Mouse (Mus musculus) limb, embryonic 12.5 days (tissue): ENCODE data around the gene Muc3a. TPM values are rescaled to one million over a fixed set of nuclear protein-coding genes. Genes with fewer than 3 reads are reported as not detected.

Experiments
- ATAC-seq: fragments of 200-750 bp; cut with Nextera tagmentation; 2 replicates; pipeline ENCODE4 v1.8.0; 2017; ENCODE audit warnings: low read depth, moderate TSS enrichment; ENCODE audit not compliant: insufficient number of reproducible peaks, insufficient read depth, low FRiP score, low TSS enrichment
- H3K27ac ChIP-seq: fragments of 300-500 bp; sonication (generic); 2 replicates; pipeline ENCODE4 v1.5.1; 2016; ENCODE audit warnings: mild to moderate bottlenecking, moderate library complexity
- H3K27me3 ChIP-seq: fragments of 300-500 bp; sonication (generic); 2 replicates; pipeline ENCODE4 v1.6.1; 2016; ENCODE audit warnings: mild to moderate bottlenecking, moderate library complexity
- H3K36me3 ChIP-seq: fragments of 300-500 bp; sonication (generic); 2 replicates; pipeline ENCODE4 v1.6.1; 2016; ENCODE audit warnings: mild to moderate bottlenecking, moderate library complexity
- H3K4me1 ChIP-seq: fragments of 300-500 bp; sonication (generic); replicated peaks from 2 replicates; pipeline ENCODE4 v1.6.1; 2016
- H3K4me2 ChIP-seq: fragments of 300-500 bp; sonication (generic); 2 replicates; pipeline ENCODE4 v1.6.1; 2016; ENCODE audit warnings: mild to moderate bottlenecking, moderate library complexity
- H3K4me3 ChIP-seq: fragments of 300-500 bp; sonication (generic); replicated peaks from 2 replicates; pipeline ENCODE4 v1.5.1; 2016; ENCODE audit warnings: mild to moderate bottlenecking
- H3K9ac ChIP-seq: fragments of 300-500 bp; sonication (generic); replicated peaks from 2 replicates; pipeline ENCODE4 v1.6.1; 2016; ENCODE audit warnings: mild to moderate bottlenecking, moderate library complexity
- H3K9me3 ChIP-seq: fragments of 300-500 bp; sonication (generic); 2 replicates; pipeline ENCODE4 v1.6.1; 2016; ENCODE audit warnings: mild to moderate bottlenecking, moderate library complexity
- WGBS: fragments of 180-500 bp; shearing (Covaris S2); methylation state at CpG from one replicate; pipeline ENCODE4 v1.1.7; 2016; 5-methylcytosine and 5-hydroxymethylcytosine counted together
- polyA plus RNA-seq: library from polyadenylated mRNA; unstranded; fragments of >200 nt; fragmentation: Nextera tagmentation; extraction: Ambion mirVana; gene quantifications from 2 replicates; pipeline ENCODE4 v1.2.1, GENCODE M21; 2016

Gene Muc3a
- polyA plus RNA-seq, 1 experiment from 2014 or later = 0.10 TPM

DNA sequence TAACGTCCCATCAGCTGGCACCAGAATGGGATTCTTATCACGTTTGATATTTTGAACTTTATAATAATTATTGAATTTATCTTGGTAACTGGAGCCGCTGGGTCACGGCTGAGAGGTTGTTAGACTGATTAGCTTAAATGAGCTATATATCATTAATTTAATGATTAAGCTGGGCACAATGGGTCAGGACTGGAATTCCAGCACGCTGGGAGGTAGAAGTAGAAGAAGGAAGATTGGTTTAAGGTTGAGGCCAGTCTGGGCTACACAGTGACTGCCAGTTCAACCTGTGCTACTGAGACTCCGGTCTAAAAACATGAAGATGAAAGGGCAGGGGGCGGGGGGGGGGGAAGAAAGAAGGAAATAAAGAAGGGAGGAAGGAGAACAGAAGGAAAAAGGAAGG is 40.7 kb downstream of the Muc3a start:
- H3K36me3 ChIP-seq = no peaks in the 10 kb centered on the region
- no peaks in the 10 kb centered on the region for H3K4me1 ChIP-seq
- peaks cover 17% of the 10 kb centered on the region; the same call in 1 of the 2 replicates for H3K27me3 ChIP-seq
- H3K4me2 ChIP-seq = no peak overlapping the region
- no peak overlapping the region for H3K9ac ChIP-seq
- ATAC-seq = no peak
- H3K27ac ChIP-seq = no peak overlapping the region
- WGBS = 71% methylated on average over 7 of the region's 7 CpGs
- no peaks in the 10 kb centered on the region for H3K9me3 ChIP-seq
- H3K4me3 ChIP-seq = no peak overlapping the region

DNA sequence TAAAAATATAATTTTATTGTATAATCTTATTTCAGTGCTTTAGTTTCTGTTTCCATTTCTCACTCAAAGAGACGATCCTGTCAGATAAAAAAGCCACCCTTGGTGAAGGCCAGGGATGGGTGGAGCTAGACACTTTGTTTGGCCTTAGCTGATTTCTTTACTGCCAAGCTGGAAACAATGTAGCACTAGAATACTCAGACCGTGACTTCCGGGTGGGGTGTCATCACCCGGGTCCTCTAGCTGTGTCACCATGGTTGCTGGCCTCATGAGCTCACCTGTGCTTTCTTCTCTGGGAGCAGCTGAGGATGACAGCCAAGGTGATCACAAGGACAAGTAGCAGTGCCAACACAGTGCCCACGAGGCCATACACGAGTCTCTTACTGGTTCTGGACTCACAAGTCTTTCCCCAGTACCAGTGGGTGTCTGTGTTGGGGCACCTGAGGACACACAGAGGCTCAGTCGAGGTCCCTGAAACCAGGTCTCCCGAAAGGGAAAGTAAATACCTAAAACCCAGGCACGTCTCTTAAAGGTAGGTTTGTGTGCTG is 41.3 kb downstream of the Muc3a start:
- 81% methylated on average over 9 of the region's 9 CpGs for WGBS
- no peaks in the 10 kb centered on the region for H3K36me3 ChIP-seq
- no peak overlapping the region for H3K9ac ChIP-seq
- no peak for ATAC-seq
- no peak overlapping the region for H3K4me3 ChIP-seq
- no peaks in the 10 kb centered on the region for H3K9me3 ChIP-seq
- H3K4me1 ChIP-seq = no peaks in the 10 kb centered on the region
- peaks cover 17% of the 10 kb centered on the region; the same call in 1 of the 2 replicates for H3K27me3 ChIP-seq
- H3K27ac ChIP-seq = no peak overlapping the region
- no peak overlapping the region for H3K4me2 ChIP-seq

GRCm38 (mm10) chr5:137167539-137167938 is 44.6 kb downstream of the Muc3a start:
- H3K9me3 ChIP-seq = no peaks in the 10 kb centered on the region
- no peak overlapping the region for H3K9ac ChIP-seq
- WGBS = 78% methylated on average over 6 of the region's 6 CpGs
- no peak overlapping the region for H3K4me2 ChIP-seq
- H3K36me3 ChIP-seq = no peaks in the 10 kb centered on the region
- no peak overlapping the region for H3K27ac ChIP-seq
- H3K4me1 ChIP-seq = no peaks in the 10 kb centered on the region
- no peak for ATAC-seq
- H3K27me3 ChIP-seq = peaks cover 18% of the 10 kb centered on the region; the same call in 1 of the 2 replicates
- H3K4me3 ChIP-seq = no peak overlapping the region

- no peak overlapping the region for H3K9ac ChIP-seq
- no peaks in the 10 kb centered on the region for H3K9me3 ChIP-seq
- no peak overlapping the region for H3K27ac ChIP-seq
- H3K36me3 ChIP-seq = no peaks in the 10 kb centered on the region
- no peak overlapping the region for H3K4me2 ChIP-seq
- H3K4me3 ChIP-seq = no peak overlapping the region
- 0 out of 2 replicates have a peak, but pooled peaks cover 12% of the 10 kb centered on the region for H3K27me3 ChIP-seq
- WGBS = 76% methylated on average over 9 of the region's 9 CpGs
- no peak for ATAC-seq
- no peaks in the 10 kb centered on the region for H3K4me1 ChIP-seq
Observed at GRCm38 (mm10) chr5:137166012-137166411, 46.2 kb downstream of the Muc3a start.

GRCm38 (mm10) chr5:137161853-137162252 is 50.3 kb downstream of the Muc3a start:
- H3K9ac ChIP-seq = no peak overlapping the region
- WGBS = 80% methylated on average over 4 of the region's 4 CpGs
- peaks cover 6% of the 10 kb centered on the region for H3K9me3 ChIP-seq
- no peak for ATAC-seq
- no peaks in the 10 kb centered on the region for H3K36me3 ChIP-seq
- no peak overlapping the region for H3K4me2 ChIP-seq
- no peak overlapping the region for H3K27ac ChIP-seq
- H3K27me3 ChIP-seq = 0 out of 2 replicates have a peak, but pooled peaks cover 8% of the 10 kb centered on the region
- H3K4me1 ChIP-seq = no peaks in the 10 kb centered on the region
- H3K4me3 ChIP-seq = no peak overlapping the region

DNA sequence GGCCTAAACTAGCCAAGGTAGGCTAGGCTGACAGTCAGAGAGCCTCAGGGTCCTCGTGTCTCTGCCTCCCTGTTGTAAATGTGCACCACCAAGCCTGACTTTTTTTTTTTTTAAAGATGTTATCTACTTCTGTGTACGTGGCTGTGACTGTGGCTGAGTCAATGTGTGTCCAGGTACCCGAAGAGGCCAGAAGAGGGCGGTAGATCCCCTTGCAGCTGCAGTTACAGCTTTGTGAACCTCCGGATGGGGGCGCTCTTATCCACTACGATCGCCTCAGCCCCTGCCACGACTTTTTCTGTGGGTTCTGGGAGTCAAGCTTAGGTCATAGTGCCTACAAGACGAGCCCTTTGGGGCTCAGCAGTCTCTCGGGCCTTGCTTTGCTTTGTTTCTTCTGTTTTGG is 52.7 kb downstream of the Muc3a start:
- no peak overlapping the region for H3K4me3 ChIP-seq
- WGBS = 34% methylated on average over 11 of the region's 11 CpGs
- no peaks in the 10 kb centered on the region for H3K4me1 ChIP-seq
- no peak overlapping the region for H3K4me2 ChIP-seq
- no peaks in the 10 kb centered on the region for H3K36me3 ChIP-seq
- H3K9me3 ChIP-seq = peaks cover 18% of the 10 kb centered on the region
- H3K27ac ChIP-seq = no peak overlapping the region
- H3K9ac ChIP-seq = no peak overlapping the region
- H3K27me3 ChIP-seq = no peaks in the 10 kb centered on the region
- no peak for ATAC-seq

Other genes starting within 250 kb of the Muc3a start
- gene Cldn15, start 245.8 kb downstream of the Muc3a start, polyA plus RNA-seq = 0.10 and 0.36 TPM in 2 replicates
- gene Plod3, start 225.4 kb downstream of the Muc3a start, polyA plus RNA-seq = 39.5 and 42.3 TPM in 2 replicates
- 109 and 116 TPM in 2 replicates for gene Znhit1, start 224.4 kb downstream of the Muc3a start, polyA plus RNA-seq
- 0.09 and 0.25 TPM in 2 replicates for gene Vgf, start 186.0 kb downstream of the Muc3a start, polyA plus RNA-seq
- gene Ap1s1, start 166.3 kb downstream of the Muc3a start, polyA plus RNA-seq = 150 and 153 TPM in 2 replicates
- gene Serpine1, start 140.1 kb downstream of the Muc3a start, polyA plus RNA-seq = 0.38 and 0.44 TPM in 2 replicates
- 6.9 and 8.6 TPM in 2 replicates for gene Trim56, start 96.2 kb downstream of the Muc3a start, polyA plus RNA-seq
- gene Muc3, start 63.1 kb downstream of the Muc3a start, polyA plus RNA-seq = not detected in 2 replicates
- 7.7 and 8.3 TPM in 2 replicates for gene Ache, start 75.1 kb upstream of the Muc3a start, polyA plus RNA-seq
- 6.7 and 6.8 TPM in 2 replicates for gene Ufsp1, start 82.2 kb upstream of the Muc3a start, polyA plus RNA-seq
- 182 and 185 TPM in 2 replicates for gene Srrt, start 95.3 kb upstream of the Muc3a start, polyA plus RNA-seq
- gene Trip6, start 102.0 kb upstream of the Muc3a start, polyA plus RNA-seq = 81.6 and 86.9 TPM in 2 replicates
- 13.8 and 16.3 TPM in 2 replicates for gene Slc12a9, start 121.2 kb upstream of the Muc3a start, polyA plus RNA-seq
- gene Ephb4, start 137.7 kb upstream of the Muc3a start, polyA plus RNA-seq = 86.9 and 99.6 TPM in 2 replicates